Mouse (Mus musculus): ENCODE measurements around the gene Ppp1r16b. TPM values are rescaled to one million over a fixed set of nuclear protein-coding genes. Genes with fewer than 3 reads are reported as not detected.

Gene Ppp1r16b
- polyA plus RNA-seq, 1 experiment: 55.8 TPM

GRCm38 (mm10) chr2:158689640-158690039 is 24.4 kb downstream of the Ppp1r16b start:
- TF ChIP-seq POLR2A (IDR thresholded peaks at IDR 0.05; ENCODE audit: control insufficient read depth, extremely low read depth, insufficient read depth, low read length, poor library complexity) (no peak), CTCF (IDR thresholded peaks at IDR 0.05; ENCODE audit: borderline replicate concordance, control insufficient read depth, extremely low read depth, insufficient read depth, low read length, poor library complexity) (no peak)
- Histone ChIP-seq H3K27me3 (ENCODE audit: control insufficient read depth, insufficient read depth, low read length) (no peaks in the 10 kb centered on the region), H3K27ac (ENCODE audit: control insufficient read depth, insufficient read depth, low read length) (peak overlapping the region; percentile 92), H3K4me1 (replicated peaks; ENCODE audit: control insufficient read depth, insufficient read depth, low read length) (peaks cover 57% of the 10 kb centered on the region), H3K36me3 (ENCODE audit: control insufficient read depth, insufficient read depth, low read length) (peaks cover 2% of the 10 kb centered on the region; the same call in 1 of the 2 replicates), H3K4me3 (ENCODE audit: control insufficient read depth, insufficient read depth, low read length) (peak overlapping the region; percentile 16; the same call in 1 of the 2 replicates)
- DNase-seq: peak; percentile 58
- WGBS: 34% methylated on average over 7 of the region's 7 CpGs

- peak; percentile 68 for DNase-seq
- peak overlapping the region; percentile 92 for H3K27ac ChIP-seq (ENCODE audit: control insufficient read depth, insufficient read depth, low read length)
- H3K27me3 ChIP-seq (ENCODE audit: control insufficient read depth, insufficient read depth, low read length): no peaks in the 10 kb centered on the region
- H3K4me3 ChIP-seq (ENCODE audit: control insufficient read depth, insufficient read depth, low read length): peak overlapping the region; percentile 16; the same call in 1 of the 2 replicates
- WGBS: 4% methylated on average over 8 of the region's 8 CpGs
- TF ChIP-seq POLR2A (IDR thresholded peaks at IDR 0.05; ENCODE audit: control insufficient read depth, extremely low read depth, insufficient read depth, low read length, poor library complexity): no peak
- no peak for TF ChIP-seq CTCF (IDR thresholded peaks at IDR 0.05; ENCODE audit: borderline replicate concordance, control insufficient read depth, extremely low read depth, insufficient read depth, low read length, poor library complexity)
- peaks cover 5% of the 10 kb centered on the region; the same call in 1 of the 2 replicates for H3K36me3 ChIP-seq (ENCODE audit: control insufficient read depth, insufficient read depth, low read length)
- peaks cover 57% of the 10 kb centered on the region for H3K4me1 ChIP-seq (replicated peaks; ENCODE audit: control insufficient read depth, insufficient read depth, low read length)
These were observed 24.9 kb downstream of the Ppp1r16b start for GRCm38 (mm10) chr2:158690116-158690515.

GRCm38 (mm10) chr2:158692191-158692590 is 27.0 kb downstream of the Ppp1r16b start:
- 90% methylated on average over 6 of the region's 6 CpGs for WGBS
- H3K27ac ChIP-seq (ENCODE audit: control insufficient read depth, insufficient read depth, low read length): no peak overlapping the region
- no peak overlapping the region for H3K4me3 ChIP-seq (ENCODE audit: control insufficient read depth, insufficient read depth, low read length)
- no peaks in the 10 kb centered on the region for H3K27me3 ChIP-seq (ENCODE audit: control insufficient read depth, insufficient read depth, low read length)
- TF ChIP-seq POLR2A (IDR thresholded peaks at IDR 0.05; ENCODE audit: control insufficient read depth, extremely low read depth, insufficient read depth, low read length, poor library complexity) (no peak), CTCF (IDR thresholded peaks at IDR 0.05; ENCODE audit: borderline replicate concordance, control insufficient read depth, extremely low read depth, insufficient read depth, low read length, poor library complexity) (no peak)
- DNase-seq: no peak
- H3K36me3 ChIP-seq (ENCODE audit: control insufficient read depth, insufficient read depth, low read length): peaks cover 23% of the 10 kb centered on the region
- peaks cover 50% of the 10 kb centered on the region for H3K4me1 ChIP-seq (replicated peaks; ENCODE audit: control insufficient read depth, insufficient read depth, low read length)

GRCm38 (mm10) chr2:158695811-158696210 is 30.6 kb downstream of the Ppp1r16b start:
- no peak overlapping the region for H3K4me3 ChIP-seq (ENCODE audit: control insufficient read depth, insufficient read depth, low read length)
- H3K36me3 ChIP-seq (ENCODE audit: control insufficient read depth, insufficient read depth, low read length): peaks cover 54% of the 10 kb centered on the region
- no peaks in the 10 kb centered on the region for H3K27me3 ChIP-seq (ENCODE audit: control insufficient read depth, insufficient read depth, low read length)
- no peak overlapping the region for H3K27ac ChIP-seq (ENCODE audit: control insufficient read depth, insufficient read depth, low read length)
- TF ChIP-seq CTCF (IDR thresholded peaks at IDR 0.05; ENCODE audit: borderline replicate concordance, control insufficient read depth, extremely low read depth, insufficient read depth, low read length, poor library complexity) (no peak), POLR2A (IDR thresholded peaks at IDR 0.05; ENCODE audit: control insufficient read depth, extremely low read depth, insufficient read depth, low read length, poor library complexity) (no peak)
- peaks cover 16% of the 10 kb centered on the region for H3K4me1 ChIP-seq (replicated peaks; ENCODE audit: control insufficient read depth, insufficient read depth, low read length)
- no peak for DNase-seq
- 97% methylated on average over 27 of the region's 27 CpGs for WGBS

GRCm38 (mm10) chr2:158696451-158696850 is 31.3 kb downstream of the Ppp1r16b start:
- TF ChIP-seq CTCF (IDR thresholded peaks at IDR 0.05; ENCODE audit: borderline replicate concordance, control insufficient read depth, extremely low read depth, insufficient read depth, low read length, poor library complexity): no peak
- no peak for TF ChIP-seq POLR2A (IDR thresholded peaks at IDR 0.05; ENCODE audit: control insufficient read depth, extremely low read depth, insufficient read depth, low read length, poor library complexity)

GRCm38 (mm10) chr2:158699908-158700307 is 34.7 kb downstream of the Ppp1r16b start:
- Histone ChIP-seq H3K4me3 (ENCODE audit: control insufficient read depth, insufficient read depth, low read length) (no peak overlapping the region), H3K4me1 (replicated peaks; ENCODE audit: control insufficient read depth, insufficient read depth, low read length) (peaks cover 6% of the 10 kb centered on the region), H3K27me3 (ENCODE audit: control insufficient read depth, insufficient read depth, low read length) (no peaks in the 10 kb centered on the region), H3K36me3 (ENCODE audit: control insufficient read depth, insufficient read depth, low read length) (peaks cover 68% of the 10 kb centered on the region), H3K27ac (ENCODE audit: control insufficient read depth, insufficient read depth, low read length) (no peak overlapping the region)
- TF ChIP-seq CTCF (IDR thresholded peaks at IDR 0.05; ENCODE audit: borderline replicate concordance, control insufficient read depth, extremely low read depth, insufficient read depth, low read length, poor library complexity) (no peak), POLR2A (IDR thresholded peaks at IDR 0.05; ENCODE audit: control insufficient read depth, extremely low read depth, insufficient read depth, low read length, poor library complexity) (no peak)
- no peak for DNase-seq
- 95% methylated on average over 6 of the region's 6 CpGs for WGBS

More at GRCm38 (mm10) chr2:158696451-158696850, 31.3 kb downstream of the Ppp1r16b start:
- Histone ChIP-seq H3K27me3 (ENCODE audit: control insufficient read depth, insufficient read depth, low read length) (no peaks in the 10 kb centered on the region), H3K4me3 (ENCODE audit: control insufficient read depth, insufficient read depth, low read length) (no peak overlapping the region), H3K27ac (ENCODE audit: control insufficient read depth, insufficient read depth, low read length) (no peak overlapping the region), H3K4me1 (replicated peaks; ENCODE audit: control insufficient read depth, insufficient read depth, low read length) (peaks cover 13% of the 10 kb centered on the region), H3K36me3 (ENCODE audit: control insufficient read depth, insufficient read depth, low read length) (peaks cover 60% of the 10 kb centered on the region)
- no peak for DNase-seq
- WGBS: 95% methylated on average over 6 of the region's 6 CpGs
